Comparison of ENCODE assay signal across 8 mouse cellular contexts in the genomic region with DNA sequence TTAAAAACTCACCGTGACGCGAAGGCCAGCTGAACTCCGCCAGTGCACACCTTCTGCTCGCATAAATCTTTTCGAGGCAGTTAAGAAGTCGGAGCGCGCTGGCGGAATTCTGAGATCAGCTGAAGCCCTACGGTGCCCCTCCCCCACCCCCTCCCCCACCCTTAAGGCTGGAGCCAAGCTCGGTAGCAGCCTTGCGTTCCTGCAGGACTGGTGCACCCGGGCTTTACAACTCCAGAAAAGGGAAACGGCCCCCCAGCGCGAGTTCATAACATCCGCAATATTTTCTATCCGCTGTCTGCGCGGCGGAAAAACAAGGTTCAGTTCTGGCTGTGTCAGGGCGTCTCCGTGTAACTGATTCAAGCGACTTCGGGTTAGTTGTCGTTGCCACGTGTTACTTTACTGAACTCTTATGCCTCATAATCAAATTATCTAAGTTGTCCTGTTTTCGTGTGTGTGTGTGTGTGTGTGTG. TPM values are rescaled to one million over a fixed set of nuclear protein-coding genes. Genes with fewer than 3 reads are reported as not detected.
DNase-seq lines count a peak whose midpoint lies in the region; ATAC-seq lines count a peak whose summit lies in the region.

Gene Tgif1 (minus strand): TSS at position 111 of the 470 bp plus-strand sequence.

- no peaks in the 10 kb centered on the region for H3K4me1 ChIP-seq in intestine, embryonic 14.5 days (replicated peaks; ENCODE audit: control insufficient read depth, insufficient read depth, low read length)
- peaks cover 31% of the 10 kb centered on the region for H3K4me1 ChIP-seq in neural tube, embryonic 12.5 days

- peak within 1 kb of the TSS; percentile 97 for H3K27ac ChIP-seq in intestine, embryonic 14.5 days (ENCODE audit: low read depth)
- peak within 1 kb of the TSS; percentile 83 for H3K27ac ChIP-seq in neural tube, embryonic 12.5 days

- peak within 1 kb of the TSS; percentile 99 for H3K4me2 ChIP-seq in intestine, embryonic 14.5 days (ENCODE audit: low read length)
- H3K4me2 ChIP-seq in neural tube, embryonic 12.5 days (replicated peaks): peak within 1 kb of the TSS; percentile 93

- 0 out of 2 replicates have a peak, but pooled peaks have one; percentile 6 for ATAC-seq in intestine, embryonic 14.5 days (replicated peaks; ENCODE audit: low FRiP score, low TSS enrichment, low read depth)
- ATAC-seq in neural tube, embryonic 12.5 days (ENCODE audit: low FRiP score, low read depth): peak; percentile 26; the same call in 1 of the 2 replicates

- peak; percentile 65 for DNase-seq in kidney, adult 11 months
- no peak for DNase-seq in kidney, adult 18-20 months
- peak; percentile 60 to 69 for DNase-seq in adrenal gland, postnatal 36 days
- DNase-seq in gastrocnemius, postnatal 25 days: peak; percentile 48
- peak; percentile 84 for DNase-seq in intestine, embryonic 14.5 days (ENCODE audit: low spot score)
- peak; percentile 63 for DNase-seq in lung, adult 18-20 months
- DNase-seq in right cerebral cortex, adult 18-20 months: no peak

- H3K9me3 ChIP-seq in intestine, embryonic 14.5 days (ENCODE audit: control insufficient read depth, low read length): no peaks in the 10 kb centered on the region
- no peaks in the 10 kb centered on the region for H3K9me3 ChIP-seq in neural tube, embryonic 12.5 days

- H3K4me3 ChIP-seq in intestine, embryonic 14.5 days (ENCODE audit: low read depth, low read length): peak within 1 kb of the TSS; percentile 67
- H3K4me3 ChIP-seq in neural tube, embryonic 12.5 days: peak within 1 kb of the TSS; percentile 57

- peak within 1 kb of the TSS; percentile 92 for H3K9ac ChIP-seq in intestine, embryonic 14.5 days (ENCODE audit: low read length)
- peak within 1 kb of the TSS; percentile 72 for H3K9ac ChIP-seq in neural tube, embryonic 12.5 days

- H3K36me3 ChIP-seq in intestine, embryonic 14.5 days (ENCODE audit: control insufficient read depth, insufficient read depth, low read length): no peaks in the 10 kb centered on the region
- no peaks in the 10 kb centered on the region for H3K36me3 ChIP-seq in neural tube, embryonic 12.5 days

- under 1% methylated on average over 29 of the region's 29 CpGs for WGBS in intestine, embryonic 14.5 days
- WGBS in neural tube, embryonic 12.5 days: under 1% methylated on average over 29 of the region's 29 CpGs

- no peaks in the 10 kb centered on the region for H3K27me3 ChIP-seq in intestine, embryonic 14.5 days (replicated peaks; ENCODE audit: control insufficient read depth, insufficient read depth, low read length)
- no peaks in the 10 kb centered on the region for H3K27me3 ChIP-seq in neural tube, embryonic 12.5 days (replicated peaks)

RNA-seq across cellular contexts. Expression of gene Tgif1, which starts in this region (rescaled TPM):
- 10 to 100 TPM; 42.0 to 48.8 TPM for total RNA-seq in adrenal gland, postnatal 36 days (2021)
- 1 to 10 TPM; 3.8 to 4.4 TPM for total RNA-seq in gastrocnemius, postnatal 25 days (2021)
- polyA plus RNA-seq in intestine, embryonic 14.5 days (2014; fragmentation: Nextera tagmentation; extraction: Ambion mirVana): 56.1 and 58.4 TPM in 2 replicates
- 52.7 and 57.2 TPM in 2 replicates for polyA plus RNA-seq in neural tube, embryonic 12.5 days (2016; fragmentation: Nextera tagmentation; extraction: Ambion mirVana)

Comparison
In these comparisons a context has a peak if more than half of its experiments do, and no peak if none do; other contexts are left out.
1. RNA of gene Tgif1 (total RNA-seq): 42.0 to 48.8 TPM in adrenal gland, postnatal 36 days; 3.8 to 4.4 TPM in gastrocnemius, postnatal 25 days; every median in the first group is over 4 times any median in the second.
2. DNase-seq: peak in kidney, adult 11 months (single experiment), adrenal gland, postnatal 36 days (2 of 2), gastrocnemius, postnatal 25 days (single experiment), intestine, embryonic 14.5 days (single experiment) and lung, adult 18-20 months (2 of 2); none in kidney, adult 18-20 months (single experiment) and right cerebral cortex, adult 18-20 months (single experiment).